Mouse (Mus musculus) kidney, postnatal 14 days (tissue): Measurements from ENCODE around the gene Faap24.
A peak's percentile ranks its signal among the peaks of the same experiment; 100 is the strongest.

Experiments used
- DNase-seq: peaks from one replicate; pipeline ENCODE4 v3.0.0; 2022; ENCODE audit warnings: mixed read lengths

Gene Faap24

DNA sequence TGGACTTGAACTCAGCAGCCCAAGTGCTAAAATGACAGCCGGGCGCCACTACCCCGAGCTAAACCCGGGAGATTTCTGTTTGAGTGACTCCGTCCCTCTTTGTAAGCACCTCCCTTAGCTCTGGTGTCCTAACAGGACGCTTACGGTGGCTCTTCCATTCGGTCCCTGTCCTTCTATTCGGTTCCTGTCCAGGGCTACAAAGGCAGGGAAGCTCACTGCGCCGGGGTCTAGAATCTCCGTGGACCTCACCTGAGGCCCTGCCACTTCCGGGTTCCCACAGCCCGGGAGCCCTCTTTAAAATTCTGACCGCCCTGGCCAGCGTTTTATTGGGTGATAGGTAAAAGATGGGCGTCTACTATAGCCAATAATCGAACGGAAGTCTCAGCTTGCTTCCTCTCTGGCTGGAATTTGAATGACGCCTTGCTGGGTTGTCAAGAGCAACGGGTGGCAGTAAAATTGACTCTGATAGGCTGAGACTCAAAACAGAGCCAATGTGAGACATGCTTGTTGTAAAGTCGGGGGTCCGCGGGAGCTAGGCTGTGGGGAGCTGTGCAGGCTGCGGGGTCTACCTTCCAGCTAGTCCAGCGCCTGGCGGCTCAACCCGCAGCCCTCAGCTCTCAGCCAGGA is at the start of gene Faap24, which contains the start of gene Cep89:
Gene Faap24 (minus strand): TSS at position 295 of the 627 bp plus-strand sequence.
Gene Cep89 (plus strand): TSS at position 494 of the 627 bp plus-strand sequence.
- peak; percentile 97 for DNase-seq

DNA sequence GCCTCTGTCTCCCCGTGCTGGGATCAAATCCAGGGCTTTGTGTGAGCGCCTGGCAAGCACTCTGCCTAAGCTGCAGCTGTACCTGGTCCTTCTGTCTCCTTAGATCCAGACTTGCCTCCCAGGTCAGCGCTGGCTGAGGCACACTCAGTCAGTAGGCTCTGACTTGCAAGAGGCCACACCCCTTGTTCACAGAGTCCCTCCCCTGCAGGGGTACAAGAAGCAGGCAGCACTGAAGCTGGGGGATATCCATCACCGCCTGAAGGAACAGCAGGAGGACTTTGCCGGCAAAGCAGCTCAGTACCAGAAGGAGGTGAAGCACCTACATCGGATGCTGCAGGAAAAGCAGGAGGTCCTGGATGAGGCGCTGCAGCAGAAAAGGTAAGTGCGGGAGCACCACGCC is 38.6 kb upstream of the Faap24 start:
- no peak for DNase-seq

DNA sequence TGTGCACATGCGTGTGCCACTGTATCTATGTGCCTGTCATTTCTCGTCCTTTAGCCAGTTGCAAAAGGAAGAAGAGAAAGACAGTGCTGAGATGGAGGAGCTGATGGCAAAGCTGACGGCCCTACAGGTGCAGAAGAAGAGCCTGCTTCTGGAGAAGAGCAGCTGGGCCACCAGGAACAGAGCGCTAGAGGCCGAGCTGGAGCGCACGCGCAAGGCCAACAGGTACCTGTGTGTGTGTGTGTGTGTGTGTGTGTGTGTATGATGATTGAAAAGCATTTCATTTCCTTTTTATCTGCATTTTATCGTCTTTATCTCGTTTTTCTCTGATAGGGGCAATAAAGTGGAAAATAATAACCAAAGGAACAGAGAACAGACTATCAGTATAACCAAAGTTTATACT is 31.5 kb upstream of the Faap24 start:
- no peak for DNase-seq

DNA sequence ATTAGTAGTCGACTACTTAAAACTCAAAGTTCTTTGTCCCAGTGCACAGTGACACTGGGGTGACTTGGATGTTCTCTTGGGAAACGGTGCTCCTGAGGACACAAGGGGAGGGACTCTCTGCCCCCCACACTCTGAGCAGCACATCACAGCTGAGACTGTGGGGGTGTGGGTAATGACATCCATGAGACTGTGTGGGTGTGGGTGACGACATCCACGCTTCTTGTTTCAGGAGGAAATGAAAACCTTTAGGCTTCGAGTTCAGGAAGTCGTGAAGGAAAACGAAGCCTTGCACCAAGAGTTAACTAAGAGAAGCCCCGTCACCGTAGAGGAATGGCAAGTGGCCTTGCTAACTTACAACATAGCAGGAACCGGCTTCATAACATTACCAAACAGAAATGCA is 26.4 kb upstream of the Faap24 start:
- DNase-seq: no peak

DNA sequence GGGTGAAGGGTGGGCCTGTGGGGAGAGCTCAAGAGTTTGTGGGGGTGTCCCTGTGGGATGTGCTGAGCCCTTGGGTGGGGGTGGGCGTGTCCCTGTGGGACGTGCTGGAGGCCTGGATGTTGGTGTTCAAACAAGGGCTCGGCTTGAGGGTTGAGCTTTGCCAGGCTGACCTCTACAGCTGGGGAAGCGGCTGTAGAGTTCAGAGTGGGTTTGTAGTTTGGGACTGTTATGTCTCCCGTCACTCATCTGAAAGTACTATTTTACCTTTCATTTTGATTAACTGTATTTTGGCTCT is 20.0 kb upstream of the Faap24 start:
- peak; percentile 23 for DNase-seq

DNA sequence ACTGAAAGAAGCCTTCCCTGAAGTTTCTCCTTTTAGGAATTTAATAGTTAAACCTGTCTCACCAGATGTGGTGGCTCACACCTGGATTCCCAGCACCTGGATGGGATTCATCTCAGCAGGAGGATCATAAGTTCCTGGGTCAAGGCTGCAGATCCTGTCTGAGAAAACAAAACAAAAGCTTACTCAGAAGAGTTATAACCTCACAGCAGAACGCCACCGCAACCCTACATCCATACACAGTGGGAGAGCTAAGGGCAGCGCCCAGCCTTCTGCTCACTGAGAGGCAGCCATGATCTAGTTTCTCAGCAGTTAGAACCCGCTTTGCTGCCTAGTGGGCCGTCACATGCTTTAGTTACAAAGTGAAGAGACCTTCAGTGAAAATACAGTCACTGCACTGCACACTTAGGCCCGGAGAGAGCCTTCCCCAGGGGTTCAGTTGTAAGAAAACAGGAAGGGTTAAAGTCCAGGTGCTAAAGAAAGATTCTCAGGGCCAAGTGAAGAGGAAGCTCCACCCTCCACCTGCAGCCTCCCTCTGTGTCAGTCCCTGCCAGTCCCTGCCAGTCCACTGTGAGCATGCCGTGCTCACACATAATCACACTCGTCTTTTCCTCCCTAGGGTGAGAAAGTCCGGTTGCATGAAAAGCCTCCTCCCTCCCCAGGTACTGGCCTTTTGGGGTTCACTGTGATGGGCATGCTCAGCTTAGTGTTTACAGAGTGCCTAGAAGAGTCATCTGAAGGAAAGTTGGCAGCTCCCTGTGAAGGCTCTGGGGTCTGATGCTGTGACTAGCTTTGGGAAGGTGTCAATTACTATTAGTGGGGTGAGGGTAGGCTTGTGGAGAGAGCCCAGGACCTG is 19.4 kb upstream of the Faap24 start:
- DNase-seq: peak; percentile 64

DNA sequence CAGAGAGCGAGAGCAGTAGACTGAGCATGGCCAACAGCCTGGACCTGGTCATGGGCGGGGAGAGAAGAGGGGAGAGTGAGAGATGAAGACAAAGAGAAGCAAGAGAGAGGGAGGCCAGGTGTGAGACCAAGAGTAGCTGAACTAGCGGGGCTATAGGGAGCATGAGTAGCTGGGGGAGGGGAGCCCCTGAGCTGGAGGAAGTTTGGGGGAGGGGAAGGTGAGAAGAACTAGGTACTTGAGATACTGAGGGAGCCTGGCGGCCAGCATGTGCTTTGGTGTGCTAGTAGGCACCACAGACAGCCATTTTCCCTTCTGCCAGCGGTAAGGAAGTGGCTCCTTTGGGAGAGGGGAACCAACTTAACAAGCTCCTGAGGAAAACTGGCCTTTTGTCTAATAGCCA is 18.6 kb upstream of the Faap24 start:
- DNase-seq: no peak

DNA sequence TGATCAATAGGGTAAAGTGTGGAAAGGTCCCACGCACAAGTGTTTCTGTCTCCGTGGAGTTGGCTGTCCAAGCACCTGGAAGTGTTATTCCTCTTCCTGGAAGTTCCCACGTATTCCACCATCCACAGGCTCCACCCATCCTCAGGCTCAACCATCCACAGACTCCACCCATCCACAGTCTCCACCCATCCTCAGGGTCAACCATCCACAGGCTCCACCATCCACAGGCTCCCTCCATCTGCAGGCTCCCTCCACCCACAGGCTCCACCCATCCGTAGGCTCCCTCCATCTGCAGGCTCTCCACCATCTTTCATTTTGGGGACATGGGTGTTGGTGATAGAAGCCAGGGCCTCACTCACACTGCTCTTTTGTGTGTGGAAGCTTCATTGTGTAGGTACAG is 4.5 kb upstream of the Faap24 start:
- no peak for DNase-seq

DNA sequence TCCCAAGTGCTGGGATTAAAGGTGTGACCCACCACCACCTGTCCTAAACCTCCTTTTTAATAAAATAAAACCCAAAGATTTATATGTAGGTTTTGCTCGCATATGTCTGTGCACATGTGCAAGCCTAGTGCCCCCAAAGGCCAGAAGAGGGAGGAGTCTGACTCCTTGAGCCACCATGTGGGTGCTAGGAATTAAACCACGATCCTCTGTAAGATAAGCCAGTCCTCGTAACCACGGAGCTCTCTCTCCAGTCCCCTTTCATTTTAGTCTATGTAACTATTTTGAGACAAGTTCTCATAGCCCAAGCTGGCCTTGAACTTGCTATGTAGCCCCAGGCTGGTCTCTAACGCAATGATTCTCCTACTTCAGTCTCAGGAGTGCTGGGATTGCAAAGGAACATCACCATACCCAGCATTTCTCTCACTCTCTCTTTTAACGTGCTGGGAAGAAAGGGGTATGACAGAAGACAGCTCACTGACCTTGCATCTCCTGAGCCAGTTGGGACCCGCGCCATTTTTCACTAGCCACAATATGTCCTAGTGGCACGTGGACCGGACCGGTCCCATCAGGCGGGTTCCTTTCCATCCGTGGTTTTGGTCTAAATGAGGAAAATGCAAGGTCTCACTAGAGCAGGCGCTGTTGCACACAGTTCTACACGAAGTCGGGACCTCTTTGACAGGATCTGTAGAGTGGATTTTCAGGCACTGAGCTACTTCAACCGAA is 741 bp downstream of the Faap24 start:
- no peak for DNase-seq

DNA sequence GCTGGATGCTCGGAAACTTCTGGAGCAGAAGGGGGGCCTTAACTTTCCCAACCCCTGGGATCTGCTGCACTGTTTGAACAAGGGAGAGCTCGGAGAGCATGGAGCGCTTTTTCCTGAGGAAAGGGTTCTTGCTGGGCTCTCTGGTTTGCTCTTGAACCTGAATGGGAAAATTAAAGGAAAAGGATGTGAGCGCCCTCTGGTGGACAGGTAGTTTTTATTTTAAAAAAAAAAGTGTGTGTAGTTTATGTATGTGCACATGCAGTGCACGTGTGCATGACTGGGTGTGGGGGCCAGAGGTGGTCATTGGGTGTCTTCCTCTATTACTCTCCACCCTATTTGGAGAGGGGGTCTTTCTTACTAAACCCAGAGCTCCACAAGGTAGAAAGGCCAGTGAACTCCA is 3.7 kb downstream of the Faap24 start:
- peak; percentile 51 for DNase-seq

DNA sequence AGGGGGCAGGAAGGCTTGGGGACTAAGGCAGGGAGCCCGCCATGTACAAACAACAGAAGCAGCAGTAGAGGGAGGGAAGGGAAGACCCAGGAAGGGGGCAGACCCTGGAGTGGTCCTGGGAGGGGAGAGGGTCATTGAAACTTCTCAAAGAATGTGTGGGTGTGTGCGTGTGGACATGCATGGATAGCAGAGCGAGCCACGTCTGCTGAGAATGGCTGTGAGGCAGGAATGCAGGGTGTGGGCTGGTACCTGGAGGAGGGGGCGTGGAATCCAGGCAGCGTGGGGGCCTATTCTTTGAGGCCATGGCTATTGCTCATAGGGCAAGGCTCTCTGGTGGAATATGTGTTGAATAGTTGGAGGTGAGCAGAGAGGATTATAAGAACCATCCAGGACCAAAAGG is 7.9 kb downstream of the Faap24 start:
- DNase-seq: no peak

DNA sequence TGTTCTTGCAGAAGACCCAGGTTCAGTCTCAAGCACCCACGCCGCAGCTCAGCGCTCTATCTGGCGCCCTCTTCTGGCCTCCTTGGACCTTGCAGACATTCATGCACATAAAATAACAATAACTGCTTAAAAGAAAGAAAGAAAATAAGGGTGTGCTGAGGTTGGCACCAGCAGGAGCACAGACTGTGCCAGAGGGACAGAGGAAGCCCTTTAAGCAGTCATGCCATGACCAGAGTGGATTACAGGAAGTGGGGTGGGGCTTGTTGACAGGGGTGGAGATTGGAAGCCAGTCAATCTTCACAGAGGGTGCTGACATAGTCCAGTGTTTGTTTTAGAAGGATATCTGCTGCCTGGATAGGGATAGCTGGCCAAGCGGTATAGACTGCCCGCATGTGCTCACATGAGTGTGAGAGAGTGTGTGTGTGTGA is 10.1 kb downstream of the Faap24 start:
- DNase-seq: peak; percentile 32

DNA sequence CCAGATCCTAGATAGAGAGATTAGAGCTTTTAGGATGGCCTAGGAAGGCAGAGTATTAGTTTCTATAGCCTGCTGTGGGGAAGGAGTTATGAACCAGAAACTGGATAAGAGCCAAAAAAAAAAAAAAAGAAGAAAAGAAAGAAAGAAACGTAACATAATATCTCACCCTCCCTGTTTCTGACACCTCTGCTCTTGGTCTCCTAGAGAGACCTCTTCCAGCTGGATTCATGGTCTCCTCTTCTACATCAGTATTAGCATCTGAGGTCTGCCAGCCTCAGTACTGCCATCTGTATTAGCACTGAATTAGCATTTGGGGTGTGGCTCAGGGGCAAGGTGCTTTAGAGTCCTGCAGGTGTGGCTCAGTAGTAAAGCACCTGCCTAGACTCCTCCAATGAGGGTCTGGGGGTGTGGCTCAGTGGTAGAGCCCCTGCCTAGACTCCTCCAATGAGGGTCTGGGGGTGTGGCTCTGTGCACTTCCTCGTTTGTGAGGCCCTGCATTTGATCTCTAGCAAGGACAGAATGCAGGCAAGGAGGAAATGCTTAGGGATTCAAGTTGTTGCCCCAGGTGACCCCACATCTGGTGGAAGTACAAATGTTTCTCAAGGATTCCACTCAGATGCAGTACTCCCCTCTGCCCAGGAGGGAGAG is 13.8 kb downstream of the Faap24 start:
- DNase-seq: no peak

DNA sequence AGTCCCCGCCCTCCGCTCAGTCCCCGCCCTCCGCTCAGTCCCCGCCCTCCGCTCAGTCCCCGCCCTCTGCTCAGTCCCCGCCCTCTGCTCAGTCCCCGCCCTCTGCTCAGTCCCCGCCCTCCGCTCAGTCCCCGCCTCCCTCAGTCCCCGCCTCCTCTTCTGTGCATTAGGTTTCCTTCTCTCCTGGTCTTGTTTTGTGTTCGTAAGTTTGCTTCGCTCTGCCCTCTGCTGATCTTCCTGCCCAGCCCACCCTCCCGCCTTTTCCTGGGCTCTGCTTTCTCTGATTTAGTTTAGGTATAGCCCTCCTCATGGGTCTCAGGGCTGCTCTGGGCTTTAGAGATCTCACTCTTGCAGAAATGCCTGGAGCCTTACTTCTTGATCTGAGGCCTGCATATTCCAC is 14.8 kb downstream of the Faap24 start:
- DNase-seq: no peak

DNA sequence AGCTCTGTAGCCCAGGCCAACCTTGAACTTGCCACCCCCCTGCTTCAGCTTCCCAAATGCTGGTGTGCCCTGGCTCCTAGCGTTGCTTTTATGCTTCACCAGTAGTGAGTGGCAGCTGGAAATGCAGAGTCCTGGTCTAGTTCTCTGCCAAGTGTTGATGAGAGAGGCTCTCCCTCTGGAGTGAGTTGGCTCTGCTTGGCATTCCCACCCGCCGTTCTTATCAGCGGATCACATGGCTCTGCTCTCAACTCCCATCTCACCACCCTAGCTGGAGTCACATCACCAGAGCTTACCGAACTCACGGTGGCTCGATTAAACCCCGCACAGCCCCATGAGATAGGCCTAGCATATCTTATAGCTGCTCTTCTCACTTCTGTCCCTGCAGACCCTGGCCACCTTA is 16.3 kb downstream of the Faap24 start:
- no peak for DNase-seq

DNA sequence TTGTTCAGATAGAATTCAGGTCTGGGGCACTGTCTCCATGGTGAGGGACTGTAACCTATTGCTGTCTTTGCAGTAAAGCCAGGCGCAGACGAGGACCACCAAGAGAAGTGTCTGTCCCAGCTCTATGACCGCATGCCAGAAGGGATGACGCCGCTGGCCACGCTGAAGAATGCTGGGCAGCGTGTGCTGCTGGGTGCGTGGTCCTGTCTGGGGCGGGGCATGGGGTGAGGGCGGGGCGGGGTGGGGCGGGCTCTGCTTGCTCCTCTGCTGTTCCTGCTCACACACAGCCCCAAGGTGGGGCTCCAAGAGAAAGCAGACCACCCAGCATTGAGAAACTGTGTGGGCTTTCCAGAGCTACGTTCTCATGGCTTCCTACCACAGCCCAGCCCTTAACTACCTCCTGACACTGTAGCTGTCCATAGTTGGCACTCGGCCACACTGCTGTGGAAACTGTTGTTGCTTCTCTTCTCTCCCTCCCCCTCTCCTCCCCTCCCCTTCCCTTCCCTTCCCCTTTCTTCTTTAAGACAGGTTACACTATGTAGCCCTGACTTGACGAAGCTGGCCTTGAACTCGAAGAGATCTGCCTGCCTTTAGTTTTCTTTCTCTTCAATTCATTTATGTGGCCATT is 17.0 kb downstream of the Faap24 start:
- no peak for DNase-seq

DNA sequence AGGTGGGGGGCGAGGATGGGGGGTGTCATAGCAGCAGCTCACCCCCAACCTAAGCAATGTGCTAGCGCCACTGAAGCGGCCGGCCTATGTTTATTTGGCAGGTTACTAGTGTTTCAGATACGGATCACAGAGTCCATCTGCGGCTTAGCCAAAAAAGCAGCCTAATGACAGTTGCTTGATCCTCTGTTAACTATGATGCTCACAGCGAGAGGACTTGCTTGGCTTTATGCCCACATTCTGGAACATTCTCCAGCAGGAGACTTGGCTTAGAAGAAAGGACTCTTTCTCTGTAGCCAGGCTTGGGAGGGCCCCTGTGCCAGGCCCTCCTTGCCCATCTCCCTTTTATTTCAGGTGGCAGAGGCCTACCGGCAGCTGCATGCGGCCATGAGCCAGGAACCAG is 20.0 kb downstream of the Faap24 start:
- peak; percentile 22 for DNase-seq

DNA sequence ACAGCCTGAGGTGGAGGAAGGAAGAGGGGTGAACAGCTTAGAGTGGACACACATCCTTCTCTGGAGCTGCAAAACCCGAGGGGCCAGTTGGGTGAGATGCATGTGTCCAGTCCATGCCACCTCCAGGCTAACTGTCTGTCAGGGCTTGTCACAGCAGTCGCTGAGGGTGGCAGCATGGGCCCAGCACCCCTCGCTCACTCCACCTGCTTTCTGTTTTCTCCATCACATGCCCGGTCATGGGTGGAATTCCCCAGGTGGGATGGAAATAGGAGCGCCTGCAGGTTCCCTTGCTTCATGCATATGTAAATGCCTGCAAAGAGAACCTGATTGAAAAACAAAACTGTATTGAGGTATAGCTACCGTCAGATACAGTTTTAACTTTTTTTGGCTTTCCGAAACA is 22.4 kb downstream of the Faap24 start:
- DNase-seq: peak; percentile 40

DNA sequence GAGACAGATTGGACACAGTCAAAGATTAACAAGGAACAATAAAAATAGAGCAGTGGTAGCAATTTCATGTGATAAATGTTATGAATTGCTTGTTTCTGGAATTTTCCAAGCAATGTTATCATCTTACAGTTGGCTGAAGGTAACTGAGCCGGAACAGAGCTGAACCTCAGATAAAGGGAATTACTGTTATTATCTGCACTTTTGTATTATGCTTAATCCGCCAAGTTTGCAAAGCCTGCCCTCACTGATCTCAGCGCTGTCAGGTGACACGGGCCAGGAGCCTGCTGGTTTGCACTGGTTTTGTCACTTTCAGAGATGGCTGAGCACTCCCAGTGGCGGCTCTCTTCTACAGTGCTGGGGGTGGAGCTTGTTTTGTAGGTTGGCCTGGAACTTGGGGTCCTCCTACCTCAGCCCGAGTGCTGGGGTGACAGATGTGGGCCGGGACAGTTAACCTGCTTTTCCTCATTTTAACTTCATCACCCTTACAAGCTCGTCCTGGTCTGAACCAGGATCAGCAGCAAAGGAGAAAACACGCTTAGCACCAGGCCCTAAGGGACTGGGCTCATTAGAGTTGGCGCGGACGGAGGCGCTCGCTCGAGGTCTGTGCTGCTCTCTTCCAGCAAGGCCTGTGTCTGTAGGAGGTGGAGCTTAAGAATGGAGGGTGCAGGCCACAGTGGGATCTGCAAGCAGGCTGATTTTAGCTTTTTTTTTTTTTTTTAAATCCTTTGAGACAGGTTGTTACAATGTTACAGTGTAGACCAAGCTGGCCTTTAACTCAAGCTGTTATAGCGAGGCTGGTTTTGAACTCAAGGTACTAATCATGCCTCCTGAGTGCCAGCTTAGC is 23.3 kb downstream of the Faap24 start:
- peak; percentile 74 for DNase-seq

DNA sequence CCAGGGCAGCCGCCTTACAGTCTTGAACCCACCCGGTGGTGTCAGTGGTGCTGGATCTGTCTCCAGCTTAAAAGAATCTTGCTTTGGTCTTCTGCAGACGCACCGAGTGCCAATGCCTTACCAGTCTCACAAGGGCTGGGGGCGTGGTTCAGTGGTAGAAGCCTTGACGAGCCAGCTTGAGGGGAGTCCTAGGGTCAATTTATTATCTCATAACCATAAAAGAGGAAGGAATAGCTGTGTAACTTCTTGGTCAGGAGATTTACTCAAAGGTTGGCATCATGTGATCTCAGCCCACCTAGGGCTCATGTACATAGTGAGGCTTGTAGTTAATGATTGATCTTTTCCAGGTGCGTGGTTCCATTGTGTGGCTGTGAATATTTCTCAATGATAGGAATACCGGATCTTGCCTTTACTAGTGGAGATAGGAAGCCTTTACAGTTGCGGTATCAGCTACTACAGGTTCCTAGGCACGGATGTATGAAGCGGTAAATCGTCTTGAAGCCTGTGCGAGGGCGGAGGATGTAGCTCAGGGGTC is 24.1 kb downstream of the Faap24 start:
- DNase-seq: no peak

DNA sequence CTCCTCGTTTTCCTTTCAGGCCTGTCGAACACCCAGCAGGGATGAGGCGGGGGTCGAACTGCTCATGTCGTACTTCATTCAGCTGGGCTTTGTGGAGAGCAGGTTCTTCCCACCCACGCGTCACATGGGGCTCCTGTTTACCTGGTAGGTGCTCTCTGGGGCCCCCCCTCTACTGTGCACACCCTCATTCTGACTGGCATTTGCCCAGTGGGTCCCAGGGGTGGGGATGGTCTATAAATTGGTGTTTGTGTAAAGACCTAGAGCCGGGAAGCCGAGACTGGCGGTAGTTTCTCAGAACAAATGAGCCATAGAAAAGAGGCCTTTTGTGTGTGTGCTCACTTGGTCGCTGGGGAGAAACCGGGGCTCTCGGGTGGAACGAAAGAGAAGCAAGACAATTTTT is 25.5 kb downstream of the Faap24 start:
- DNase-seq: no peak
